17 mouse cellular contexts compared by ENCODE assay signal in the genomic region with DNA sequence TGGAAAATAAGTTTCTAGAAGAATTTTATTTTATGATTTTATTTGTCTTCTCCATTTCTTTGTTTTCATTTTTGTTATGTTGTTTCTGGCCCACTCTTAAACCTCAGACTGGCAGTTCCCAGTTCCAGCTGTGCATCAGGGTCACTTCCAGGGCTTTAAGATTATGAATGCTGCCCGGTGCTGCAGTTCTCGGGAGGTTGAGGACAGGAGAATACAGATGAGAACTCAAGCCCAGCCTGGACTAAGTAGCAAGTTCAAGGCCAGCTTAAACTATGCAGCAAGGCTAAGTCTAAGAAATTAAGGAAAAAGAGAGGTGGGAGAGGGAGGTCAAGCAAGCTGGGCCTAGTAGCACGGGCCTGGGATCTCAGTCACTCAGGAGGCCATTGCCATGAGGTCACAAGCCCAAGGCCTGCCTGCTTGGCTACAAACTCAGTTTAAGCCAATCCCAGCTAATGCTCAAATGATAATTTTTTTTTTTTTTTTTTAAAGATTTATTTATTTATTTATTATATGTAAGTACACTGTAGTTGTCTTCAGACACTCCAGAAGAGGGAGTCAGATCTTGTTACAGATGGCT. TPM values are rescaled to one million over a fixed set of nuclear protein-coding genes. Genes with fewer than 3 reads are reported as not detected.
DNase-seq lines count a peak whose midpoint lies in the region; ATAC-seq and TF ChIP-seq lines count a peak whose summit lies in the region.
"Had no signal": no experiment of that assay in that cellular context is flagged by ENCODE, and none has a peak within 500 bp of the region (broad histone marks: within the 10 kb centered on the region; RNA-seq: fewer than 3 reads in every experiment).

No protein-coding gene starts in this region.

- H3K4me3 ChIP-seq in gastrocnemius, adult 2 months, result peak overlapping the region; percentile 36
- H3K4me3 ChIP-seq in limb, embryonic 12.5 days (replicated peaks), result no peak overlapping the region
- H3K4me3 ChIP-seq in limb, embryonic 10.5 days, result no peak overlapping the region
- H3K4me3 ChIP-seq in liver, embryonic 12.5 days, result peak overlapping the region; percentile 50
- H3K4me3 ChIP-seq: forebrain, embryonic 10.5 days; midbrain, embryonic 13.5 days; neural tube, embryonic 12.5 days had no signal

- DNase-seq in gastrocnemius, adult 2 months, result no peak
- DNase-seq in gastrocnemius, adult 8-10 months (ENCODE audit: low spot score in 2 of 2), result no peak
- DNase-seq in limb, embryonic 10.5 days (ENCODE audit: low spot score), result no peak
- peak; percentile 62 for DNase-seq in adipocyte (ENCODE audit: low spot score)
- DNase-seq in urinary bladder, postnatal 36 days (ENCODE audit: low spot score in 2 of 2), result no peak
- no peak for DNase-seq in left cerebral cortex, postnatal 36 days (ENCODE audit: low spot score in 2 of 2)
- DNase-seq: cerebellum, adult 2 months; kidney, postnatal 10 days; layer of hippocampus, postnatal 36 days; lung, adult 2 months; thymus, postnatal 25 days had no signal

- H3K4me2 ChIP-seq in limb, embryonic 12.5 days, result no peak overlapping the region
- peak overlapping the region; percentile 81 for H3K4me2 ChIP-seq in liver, embryonic 12.5 days
- H3K4me2 ChIP-seq: midbrain, embryonic 13.5 days had no signal

- no peaks in the 10 kb centered on the region for H3K9me3 ChIP-seq in limb, embryonic 12.5 days
- H3K9me3 ChIP-seq in limb, embryonic 10.5 days (replicated peaks), result no peaks in the 10 kb centered on the region
- no peaks in the 10 kb centered on the region for H3K9me3 ChIP-seq in liver, embryonic 12.5 days (replicated peaks)
- H3K9me3 ChIP-seq: forebrain, embryonic 10.5 days; midbrain, embryonic 13.5 days; neural tube, embryonic 12.5 days had no signal

- 86% methylated on average over 3 of the region's 3 CpGs for WGBS in limb, embryonic 12.5 days
- 88% methylated on average over 3 of the region's 3 CpGs for WGBS in limb, embryonic 10.5 days
- 27% methylated on average over 3 of the region's 3 CpGs for WGBS in liver, embryonic 12.5 days (ENCODE audit: insufficient replicate concordance)

- intact Hi-C loops in gastrocnemius, adult 2 months (cut with DNase I), result no loop called here
- intact Hi-C loops in left cerebral cortex, postnatal 36 days (cut with DNase I), result no loop called here

- no peak for ATAC-seq in limb, embryonic 12.5 days (ENCODE audit: insufficient number of reproducible peaks, insufficient read depth, low FRiP score, low TSS enrichment, low read depth)
- ATAC-seq in liver, embryonic 12.5 days, result peak; percentile 39; the same call in 1 of the 2 replicates
- ATAC-seq: hindbrain, embryonic 16.5 days; midbrain, embryonic 13.5 days had no signal

- H3K27ac ChIP-seq in gastrocnemius, adult 2 months, result peak overlapping the region; percentile 91
- H3K27ac ChIP-seq in limb, embryonic 12.5 days, result peak overlapping the region; percentile 51; the same call in 1 of the 2 replicates
- H3K27ac ChIP-seq in limb, embryonic 10.5 days, result no peak overlapping the region
- H3K27ac ChIP-seq in liver, embryonic 12.5 days, result peak overlapping the region; percentile 100
- H3K27ac ChIP-seq: forebrain, embryonic 10.5 days; midbrain, embryonic 13.5 days; neural tube, embryonic 12.5 days had no signal

- H3K9ac ChIP-seq in limb, embryonic 12.5 days (replicated peaks), result no peak overlapping the region
- H3K9ac ChIP-seq in liver, embryonic 12.5 days, result peak overlapping the region; percentile 80
- H3K9ac ChIP-seq: midbrain, embryonic 13.5 days; neural tube, embryonic 12.5 days had no signal

- H3K27me3 ChIP-seq in limb, embryonic 12.5 days, result no peaks in the 10 kb centered on the region
- H3K27me3 ChIP-seq in limb, embryonic 10.5 days (ENCODE audit: low read depth, poor library complexity, severe bottlenecking), result no peaks in the 10 kb centered on the region
- no peaks in the 10 kb centered on the region for H3K27me3 ChIP-seq in liver, embryonic 12.5 days (replicated peaks)
- H3K27me3 ChIP-seq: midbrain, embryonic 13.5 days; neural tube, embryonic 12.5 days had no signal

- no peak for TF ChIP-seq CTCF in gastrocnemius, adult 2 months (IDR thresholded peaks at IDR 0.05)

- peaks cover 53% of the 10 kb centered on the region for H3K36me3 ChIP-seq in limb, embryonic 12.5 days
- peaks cover 72% of the 10 kb centered on the region for H3K36me3 ChIP-seq in limb, embryonic 10.5 days
- peaks cover 69% of the 10 kb centered on the region for H3K36me3 ChIP-seq in liver, embryonic 12.5 days

- H3K4me1 ChIP-seq in limb, embryonic 12.5 days (replicated peaks), result peaks cover 32% of the 10 kb centered on the region
- H3K4me1 ChIP-seq in limb, embryonic 10.5 days, result peaks cover 37% of the 10 kb centered on the region
- peaks cover 85% of the 10 kb centered on the region for H3K4me1 ChIP-seq in liver, embryonic 12.5 days

RNA-seq across cellular contexts. Expression of gene Rnf10, which starts 5.1 kb away (rescaled TPM):
- total RNA-seq in gastrocnemius, adult 2 months (2021), result 100 to 1,000 TPM; 269 to 274 TPM
- total RNA-seq in gastrocnemius, adult 8-10 months (2022), result 100 to 1,000 TPM; 304 to 367 (median 342) TPM
- polyA plus RNA-seq in limb, embryonic 12.5 days (2016; fragmentation: Nextera tagmentation; extraction: Ambion mirVana), result 174 and 184 TPM in 2 replicates
- polyA plus RNA-seq in limb, embryonic 10.5 days (2016; fragmentation: Nextera tagmentation; extraction: Ambion mirVana), result 159 and 160 TPM in 2 replicates
- polyA plus RNA-seq in liver, embryonic 12.5 days (2016; fragmentation: Nextera tagmentation; extraction: Ambion mirVana), result 166 and 172 TPM in 2 replicates
- total RNA-seq in left cerebral cortex, postnatal 36 days (2021), result 100 to 1,000 TPM; 247 to 258 TPM

RNA-seq across cellular contexts. Expression of gene Coq5, which starts 11.9 kb away (rescaled TPM):
- 100 to 1,000 TPM in 1 of 2 experiments, 10 to 100 TPM in 1; 63.8 to 112 TPM for total RNA-seq in gastrocnemius, adult 2 months (2021)
- total RNA-seq in gastrocnemius, adult 8-10 months (2022), result 10 to 100 TPM; 73.1 to 89.5 (median 82.1) TPM
- polyA plus RNA-seq in limb, embryonic 12.5 days (2016; fragmentation: Nextera tagmentation; extraction: Ambion mirVana), result 39.0 and 44.0 TPM in 2 replicates
- polyA plus RNA-seq in limb, embryonic 10.5 days (2016; fragmentation: Nextera tagmentation; extraction: Ambion mirVana), result 54.1 and 57.2 TPM in 2 replicates
- polyA plus RNA-seq in liver, embryonic 12.5 days (2016; fragmentation: Nextera tagmentation; extraction: Ambion mirVana), result 43.3 and 46.2 TPM in 2 replicates
- total RNA-seq in left cerebral cortex, postnatal 36 days (2021), result 10 to 100 TPM; 38.1 to 40.1 TPM

RNA-seq across cellular contexts. Expression of gene Pop5, which starts 31.9 kb away (rescaled TPM):
- total RNA-seq in gastrocnemius, adult 2 months (2021), result 10 to 100 TPM; 27.8 to 51.7 TPM
- 10 to 100 TPM; 27.3 to 40.7 (median 38.0) TPM for total RNA-seq in gastrocnemius, adult 8-10 months (2022)
- 93.9 and 104 TPM in 2 replicates for polyA plus RNA-seq in limb, embryonic 12.5 days (2016; fragmentation: Nextera tagmentation; extraction: Ambion mirVana)
- polyA plus RNA-seq in limb, embryonic 10.5 days (2016; fragmentation: Nextera tagmentation; extraction: Ambion mirVana), result 130 and 157 TPM in 2 replicates
- polyA plus RNA-seq in liver, embryonic 12.5 days (2016; fragmentation: Nextera tagmentation; extraction: Ambion mirVana), result 140 and 143 TPM in 2 replicates
- 100 to 1,000 TPM; 100 to 103 TPM for total RNA-seq in left cerebral cortex, postnatal 36 days (2021)

RNA-seq across cellular contexts. Expression of gene Dynll1, which starts 33.2 kb away (rescaled TPM):
- total RNA-seq in gastrocnemius, adult 2 months (2021), result 100 to 1,000 TPM in 1 of 2 experiments, 10 to 100 TPM in 1; 48.4 to 115 TPM
- 10 to 100 TPM; 37.7 to 68.0 (median 49.9) TPM for total RNA-seq in gastrocnemius, adult 8-10 months (2022)
- polyA plus RNA-seq in limb, embryonic 12.5 days (2016; fragmentation: Nextera tagmentation; extraction: Ambion mirVana), result 1,818 and 1,898 TPM in 2 replicates
- polyA plus RNA-seq in limb, embryonic 10.5 days (2016; fragmentation: Nextera tagmentation; extraction: Ambion mirVana), result 1,816 and 1,865 TPM in 2 replicates
- polyA plus RNA-seq in liver, embryonic 12.5 days (2016; fragmentation: Nextera tagmentation; extraction: Ambion mirVana), result 825 and 857 TPM in 2 replicates
- 100 to 1,000 TPM; 638 to 644 TPM for total RNA-seq in left cerebral cortex, postnatal 36 days (2021)

RNA-seq across cellular contexts. Expression of gene Srsf9, which starts 59.4 kb away (rescaled TPM):
- total RNA-seq in gastrocnemius, adult 2 months (2021), result 10 to 100 TPM in 1 of 2 experiments, 1 to 10 TPM in 1; 9.3 to 12.1 TPM
- total RNA-seq in gastrocnemius, adult 8-10 months (2022), result 10 to 100 TPM in 3 of 4 experiments, 1 to 10 TPM in 1; 8.6 to 13.1 (median 11.5) TPM
- 444 and 480 TPM in 2 replicates for polyA plus RNA-seq in limb, embryonic 12.5 days (2016; fragmentation: Nextera tagmentation; extraction: Ambion mirVana)
- 444 and 468 TPM in 2 replicates for polyA plus RNA-seq in limb, embryonic 10.5 days (2016; fragmentation: Nextera tagmentation; extraction: Ambion mirVana)
- 195 and 200 TPM in 2 replicates for polyA plus RNA-seq in liver, embryonic 12.5 days (2016; fragmentation: Nextera tagmentation; extraction: Ambion mirVana)
- 10 to 100 TPM; 62.5 to 70.6 TPM for total RNA-seq in left cerebral cortex, postnatal 36 days (2021)

Comparison
In these comparisons a context has a peak if more than half of its experiments do, and no peak if none do; other contexts are left out.
1. H3K4me3 ChIP-seq: peak in gastrocnemius, adult 2 months (single experiment) and liver, embryonic 12.5 days (single experiment); none in limb, embryonic 12.5 days (single experiment) and limb, embryonic 10.5 days (single experiment).